Mouse (Mus musculus) kidney, postnatal 14 days (tissue): ENCODE data around the gene Lyrm1.

Experiments used
- DNase-seq: peaks from one replicate; pipeline ENCODE4 v3.0.0; 2022; ENCODE audit warnings: mixed read lengths

Lyrm1 gene

DNA sequence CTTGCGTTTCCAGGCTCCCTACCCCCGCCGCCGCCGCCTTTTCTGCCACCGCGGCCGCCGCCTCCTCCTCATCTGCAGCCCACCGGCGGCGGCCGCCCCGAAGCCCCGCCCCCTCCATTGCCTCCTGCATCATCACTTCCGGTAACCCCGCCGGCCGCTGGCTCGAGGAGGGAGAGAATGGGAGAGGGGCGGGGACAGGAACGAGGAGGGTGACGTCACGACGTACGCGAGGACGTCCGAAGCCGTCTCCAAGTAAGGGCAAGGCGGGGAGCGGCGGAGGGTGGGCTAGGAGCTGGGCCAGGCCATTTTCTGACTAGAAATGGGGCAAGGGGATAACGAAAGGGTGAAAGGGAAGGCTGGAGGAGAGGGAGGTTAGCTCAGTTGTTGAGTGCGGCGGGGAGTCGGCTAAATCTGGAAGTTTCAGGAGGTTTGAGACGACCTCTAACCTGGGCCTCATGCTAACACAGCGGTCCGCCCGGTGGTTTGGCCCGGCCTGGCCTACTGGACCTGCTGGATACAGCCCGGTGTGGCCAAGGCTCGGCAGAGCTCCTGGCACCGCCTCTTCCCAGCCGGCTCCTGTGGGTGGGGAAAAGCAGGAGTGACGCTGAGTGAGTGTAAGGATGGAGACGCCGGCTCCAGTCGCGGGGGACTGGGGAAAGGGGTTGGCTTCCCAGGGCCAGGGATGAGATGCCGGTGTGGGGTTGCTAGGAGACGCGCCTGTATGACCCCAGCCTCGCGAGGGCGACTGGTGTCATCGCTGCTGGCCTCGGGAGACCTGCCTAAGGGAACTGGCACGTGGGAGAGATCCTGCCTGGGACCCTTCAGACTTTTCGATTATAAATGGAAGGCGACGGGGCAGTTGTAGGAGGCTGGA, at the start of gene Lyrm1, which contains the start of gene Dcun1d3:
TSS of gene Lyrm1 (plus strand) at position 223 of the 874 bp plus-strand sequence.
TSS of gene Dcun1d3 (minus strand) at position 660 of the 874 bp plus-strand sequence.
- DNase-seq: peak; percentile 99

DNA sequence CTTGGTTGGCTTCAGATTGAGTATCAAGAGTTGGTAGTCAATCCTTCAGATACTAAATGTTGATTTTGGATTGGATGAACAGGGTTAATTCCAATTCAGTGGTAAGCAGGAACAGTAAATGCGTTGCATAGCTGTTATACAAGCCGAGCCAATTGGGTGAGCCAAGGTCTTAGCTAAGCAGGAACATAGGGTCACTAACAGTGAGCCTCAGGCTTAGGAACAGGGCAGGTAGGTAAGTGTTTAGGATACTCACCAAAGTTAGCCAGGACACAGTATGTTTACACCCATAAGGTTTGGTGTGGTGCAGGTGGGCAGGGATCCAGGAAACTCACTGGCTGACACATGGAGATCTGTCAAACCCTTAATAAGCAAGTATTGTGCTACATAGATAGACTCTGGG, 48.3 kb upstream of the Lyrm1 start:
- DNase-seq: peak; percentile 25

DNA sequence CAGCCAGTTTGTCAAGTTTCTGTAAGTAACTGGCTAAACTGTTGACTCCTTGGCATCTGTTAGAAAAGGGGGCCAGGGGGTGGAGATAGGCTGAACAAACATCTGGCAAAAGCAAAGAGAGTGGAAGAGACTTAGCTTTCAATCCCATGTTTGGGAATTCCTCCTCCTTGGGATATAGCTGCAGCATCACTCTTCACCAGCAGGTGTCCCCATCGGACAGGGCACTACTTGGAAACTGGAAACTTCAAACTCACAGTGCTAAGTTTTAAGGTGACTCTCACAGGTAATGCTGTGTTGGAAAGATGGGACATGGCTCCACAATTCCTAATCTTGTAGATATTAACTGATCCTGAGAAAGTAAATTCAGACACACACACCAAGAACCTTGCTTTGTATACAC, 46.6 kb upstream of the Lyrm1 start:
- DNase-seq: peak; percentile 79

DNA sequence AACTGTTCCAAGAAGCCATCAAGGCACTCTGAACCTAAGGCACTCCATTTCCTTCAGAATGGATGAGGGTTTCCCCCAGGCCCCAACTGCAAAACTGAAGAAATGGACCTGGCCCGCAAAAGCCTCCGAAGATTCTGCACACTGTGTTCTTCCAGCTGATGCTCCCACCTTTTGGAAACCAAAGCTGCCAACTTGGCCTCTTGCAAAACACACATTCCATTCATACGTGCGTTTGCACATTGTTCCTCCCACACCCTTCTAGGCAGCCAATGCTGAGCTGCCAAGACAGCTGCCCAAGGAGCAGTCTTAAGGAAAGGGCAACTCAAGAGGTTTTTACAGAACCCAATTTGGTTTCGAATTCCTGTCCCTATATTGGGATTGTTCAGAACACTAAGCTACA, 44.9 kb upstream of the Lyrm1 start:
- peak; percentile 59 for DNase-seq

DNA sequence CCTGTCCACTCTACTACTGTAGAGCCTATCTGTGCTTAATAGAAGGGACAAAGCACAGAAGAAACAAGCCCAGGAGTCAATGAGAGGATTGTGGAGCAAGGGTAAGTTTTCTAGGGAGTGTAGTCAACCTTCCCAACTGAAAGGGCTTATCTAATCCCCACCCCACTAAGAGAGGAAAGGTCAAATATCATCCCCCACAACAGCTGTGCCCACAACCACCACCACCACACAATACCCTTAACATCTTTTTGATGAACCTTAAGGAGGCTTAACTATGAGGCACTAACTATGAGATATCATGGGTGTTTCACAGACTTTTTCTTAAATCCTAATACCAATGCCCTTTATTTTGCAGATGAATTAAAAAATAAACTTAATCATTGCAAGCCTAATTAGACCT, 43.2 kb upstream of the Lyrm1 start:
- no peak for DNase-seq

DNA sequence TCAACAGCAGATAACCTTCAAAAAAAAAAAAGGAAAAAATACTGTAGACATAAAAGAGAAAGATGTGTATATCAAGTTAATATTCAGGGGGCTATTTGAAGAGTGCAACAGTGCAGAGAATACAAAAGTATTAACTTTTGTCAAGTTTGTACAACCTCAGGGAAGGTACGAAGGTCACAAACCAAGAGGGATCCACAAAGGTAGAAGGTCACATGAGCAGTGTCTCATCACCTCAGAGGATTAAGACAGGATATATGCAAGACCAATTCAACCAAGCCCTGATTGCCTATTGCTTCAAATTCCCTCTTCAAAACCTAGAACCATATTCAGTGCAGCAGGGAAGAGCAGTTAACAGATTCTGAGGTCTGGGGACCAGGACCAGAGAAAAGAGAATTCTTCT, 42.5 kb upstream of the Lyrm1 start:
- peak; percentile 24 for DNase-seq

DNA sequence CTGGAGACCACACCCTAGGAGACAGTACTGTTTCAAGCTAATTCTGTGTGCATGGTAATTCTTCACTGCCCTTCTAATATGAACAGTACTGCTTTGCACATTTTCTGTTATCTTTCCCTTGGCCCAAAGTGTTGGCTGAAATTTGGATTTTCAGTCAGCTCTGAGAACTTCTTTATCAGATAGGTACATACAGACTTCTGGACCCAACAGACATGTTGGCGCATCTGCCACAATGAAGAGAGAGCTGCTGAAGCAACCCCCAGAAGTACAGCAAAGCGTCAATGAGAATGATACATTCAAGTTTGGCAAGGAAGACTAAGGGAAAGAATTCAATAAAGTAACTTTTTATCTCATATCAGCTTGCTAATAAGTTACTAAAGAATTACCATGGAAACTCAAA, 41.3 kb upstream of the Lyrm1 start:
- no peak for DNase-seq

DNA sequence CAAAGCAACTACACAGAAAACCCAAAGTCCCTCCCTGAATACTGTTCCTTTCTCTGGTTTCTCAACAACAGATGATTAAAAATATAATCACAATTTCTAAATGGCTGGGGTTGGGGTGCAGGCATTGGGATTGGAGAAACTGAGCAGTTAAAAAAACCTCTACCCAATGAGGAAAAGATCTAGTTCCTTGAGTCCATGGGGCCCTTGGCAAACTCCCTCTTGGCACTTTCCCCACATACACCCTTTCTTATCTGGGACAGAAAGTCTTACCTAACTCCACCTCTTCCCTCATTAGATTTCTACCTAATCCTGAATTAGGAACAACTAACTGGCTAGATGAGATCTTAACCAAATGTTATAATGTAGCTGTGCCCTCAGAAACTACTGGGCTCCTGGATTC, 40.6 kb upstream of the Lyrm1 start:
- no peak for DNase-seq

DNA sequence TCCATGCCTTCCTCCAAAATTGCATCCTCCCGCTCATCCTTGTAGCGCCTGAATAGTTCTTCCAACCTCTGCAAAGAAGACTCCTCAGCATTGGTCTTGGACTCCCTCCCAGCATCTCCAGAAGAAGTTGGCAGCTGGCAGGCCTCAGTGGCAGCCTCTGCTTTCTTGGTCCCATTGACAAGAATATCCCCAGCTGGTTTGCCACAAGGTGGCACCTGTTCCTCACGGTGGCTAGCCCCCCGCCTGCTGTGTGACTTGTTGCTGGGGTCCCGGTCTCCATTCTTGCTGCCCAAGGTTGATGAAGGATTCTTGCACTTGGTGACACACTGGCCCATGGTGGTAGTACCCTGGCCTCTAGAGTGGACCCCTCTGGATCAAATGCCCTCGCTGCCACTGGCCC, 36.2 kb upstream of the Lyrm1 start:
- DNase-seq: peak; percentile 23

DNA sequence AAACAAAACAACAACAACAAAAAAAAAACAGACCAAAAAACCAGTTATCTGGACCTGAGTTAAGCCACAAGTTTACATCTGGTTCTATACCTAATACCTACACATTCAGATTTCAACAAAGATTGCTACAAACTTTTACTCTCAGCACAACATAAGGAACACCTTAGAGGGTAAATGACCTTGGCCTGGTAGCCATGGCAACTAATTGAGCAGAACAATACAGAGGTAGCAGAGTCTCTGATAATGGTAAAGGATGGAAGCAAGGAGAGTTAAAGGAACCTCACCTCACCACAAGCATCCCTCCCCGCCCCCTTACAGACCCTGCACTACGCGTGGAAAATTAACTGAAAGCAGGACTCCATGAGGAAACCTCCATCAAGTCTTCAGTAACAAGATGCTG, 35.5 kb upstream of the Lyrm1 start:
- no peak for DNase-seq

DNA sequence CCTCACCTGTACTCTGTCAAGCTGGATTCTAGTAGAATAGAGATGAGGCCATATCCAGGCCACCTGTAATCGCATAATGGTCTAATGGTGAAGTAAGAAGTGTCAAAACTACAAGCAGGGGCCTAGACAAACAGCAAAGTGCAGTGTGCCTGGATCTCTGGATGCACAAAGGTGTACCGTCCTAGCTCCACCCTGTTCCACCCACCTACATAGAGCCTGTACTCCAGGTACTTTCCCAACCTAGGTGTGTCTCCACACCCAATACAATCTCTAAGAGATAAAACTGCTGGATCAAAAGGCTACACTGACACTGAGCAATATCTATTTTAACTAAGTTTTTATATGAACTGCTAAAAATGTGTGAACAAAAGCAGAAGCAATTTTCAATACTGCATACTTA, 35.1 kb upstream of the Lyrm1 start:
- no peak for DNase-seq

DNA sequence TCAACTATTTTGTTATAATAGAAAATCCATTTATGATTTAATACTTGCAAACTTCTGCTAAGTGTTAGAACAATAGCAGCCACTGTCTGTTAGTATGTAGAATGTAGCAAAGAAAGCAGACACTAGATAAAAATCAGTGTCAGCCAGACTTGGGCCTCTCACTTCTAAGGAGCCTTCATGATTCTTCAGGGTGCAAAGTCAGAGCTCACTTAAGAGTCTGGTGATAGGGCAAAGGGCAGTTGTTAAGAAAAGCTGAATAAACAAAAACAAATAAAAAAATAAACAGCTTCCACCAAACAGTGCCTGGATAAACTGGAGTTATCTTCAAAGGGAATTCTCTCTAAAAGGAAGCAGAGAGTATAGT, 34.7 kb upstream of the Lyrm1 start:
- no peak for DNase-seq

DNA sequence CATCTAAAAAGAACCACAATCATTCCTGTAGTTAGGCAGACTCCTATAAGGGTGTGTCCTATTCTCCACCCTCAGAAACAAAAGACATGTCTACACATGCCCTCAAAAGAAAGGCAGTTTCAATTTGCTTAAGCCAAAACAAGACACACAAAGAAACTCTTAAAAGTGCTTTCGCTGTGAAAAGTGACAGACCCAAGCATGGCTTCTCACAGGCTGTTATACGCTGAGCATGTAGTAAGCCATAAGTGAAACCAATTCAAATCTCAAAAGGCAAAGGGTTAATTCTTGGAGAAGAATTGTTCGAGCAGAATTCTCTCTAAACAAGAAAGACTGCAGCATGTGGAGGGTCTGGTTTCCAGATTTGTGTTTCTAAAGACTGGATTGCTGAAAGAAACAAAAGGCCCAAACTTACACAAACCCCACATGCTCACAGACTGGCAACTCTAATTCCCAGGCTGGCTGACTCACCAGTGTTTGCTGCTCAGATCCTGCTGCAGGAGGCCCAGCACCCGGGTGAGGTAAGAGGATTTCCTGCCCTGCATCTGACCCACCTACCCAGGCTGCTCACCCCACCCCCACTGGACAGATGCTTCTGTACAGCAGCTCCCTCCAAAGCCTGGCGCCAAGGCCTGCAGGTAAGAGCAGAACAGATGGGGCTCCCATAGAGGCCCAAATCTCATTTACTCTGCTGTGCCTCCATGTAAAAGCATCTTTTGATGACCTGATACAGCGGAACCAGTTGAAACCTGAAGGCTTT, 34.1 kb upstream of the Lyrm1 start:
- peak; percentile 73 for DNase-seq

DNA sequence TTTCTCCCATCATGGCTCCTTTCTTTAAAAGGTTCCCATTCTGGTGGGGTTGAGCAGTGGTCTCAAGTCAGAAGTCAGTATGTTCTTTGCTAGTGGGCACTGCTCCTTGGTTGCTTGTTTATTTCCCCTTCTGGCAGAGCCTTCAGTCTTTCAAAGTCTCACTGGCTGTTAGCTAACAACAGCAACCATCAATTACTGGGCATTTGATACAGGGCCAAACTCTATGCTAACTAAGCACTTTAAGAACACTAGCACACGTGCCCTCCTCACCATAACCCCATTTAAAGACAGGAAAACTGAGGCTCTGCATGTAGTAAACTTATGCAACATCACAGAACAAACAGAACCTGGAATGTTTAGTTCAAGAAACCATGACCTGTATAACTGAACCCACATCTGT, 33.5 kb upstream of the Lyrm1 start:
- DNase-seq: no peak

DNA sequence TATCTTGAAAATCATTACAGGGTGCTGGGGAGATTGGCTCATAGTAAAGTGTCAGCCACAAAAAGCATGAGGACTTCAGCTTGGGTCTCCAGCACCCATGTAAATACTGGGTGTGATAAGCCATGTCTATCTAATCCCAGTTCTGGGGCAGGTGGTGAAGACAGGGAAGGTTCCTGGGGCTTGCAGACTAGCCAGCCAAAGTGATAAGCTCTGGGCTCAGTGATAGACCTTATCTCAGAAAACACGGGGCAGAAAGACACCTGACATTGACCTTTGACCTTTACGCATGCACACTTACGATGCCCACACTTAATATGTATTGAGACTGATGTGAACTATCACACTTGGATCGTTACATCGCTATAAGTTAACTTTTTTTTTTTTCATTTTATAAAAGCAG, 31.2 kb upstream of the Lyrm1 start:
- no peak for DNase-seq

DNA sequence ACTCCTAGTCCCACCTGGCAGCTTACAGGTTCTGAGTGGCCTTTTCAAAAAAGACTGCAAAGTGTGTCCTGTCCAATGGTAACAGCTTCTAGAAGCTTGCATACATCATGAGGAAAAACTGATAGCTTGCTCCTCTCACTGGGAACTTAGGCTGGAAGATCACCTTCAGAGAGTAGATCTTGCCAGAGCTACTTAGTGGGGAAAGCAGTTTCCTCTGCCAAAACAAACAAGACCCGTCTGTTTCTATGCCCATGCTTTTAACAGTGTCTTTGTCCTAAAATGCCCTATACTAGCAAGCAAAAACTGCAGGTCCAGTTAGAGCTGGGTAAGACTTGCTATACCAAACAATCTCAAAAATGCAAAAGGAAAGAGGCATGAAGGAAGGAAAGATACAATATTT, 29.5 kb upstream of the Lyrm1 start:
- DNase-seq: no peak

DNA sequence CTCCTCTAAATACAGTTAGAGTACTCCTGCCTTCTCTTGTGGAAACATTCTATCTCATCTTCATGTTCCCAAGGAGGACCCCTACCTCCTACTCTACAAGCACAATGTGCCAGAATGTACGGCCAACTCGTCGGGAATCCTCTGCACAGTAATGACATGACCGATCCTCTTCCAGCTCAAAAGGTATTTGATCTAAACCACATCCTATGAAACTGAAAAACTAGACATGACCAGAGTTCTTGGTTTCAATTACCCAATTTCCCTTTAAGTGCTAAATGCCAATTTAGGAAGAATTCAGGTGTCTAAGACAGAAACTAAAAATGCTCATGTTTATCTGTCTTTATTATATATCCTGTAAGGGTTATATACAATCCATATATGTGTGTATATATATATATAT, 23.5 kb upstream of the Lyrm1 start:
- no peak for DNase-seq

DNA sequence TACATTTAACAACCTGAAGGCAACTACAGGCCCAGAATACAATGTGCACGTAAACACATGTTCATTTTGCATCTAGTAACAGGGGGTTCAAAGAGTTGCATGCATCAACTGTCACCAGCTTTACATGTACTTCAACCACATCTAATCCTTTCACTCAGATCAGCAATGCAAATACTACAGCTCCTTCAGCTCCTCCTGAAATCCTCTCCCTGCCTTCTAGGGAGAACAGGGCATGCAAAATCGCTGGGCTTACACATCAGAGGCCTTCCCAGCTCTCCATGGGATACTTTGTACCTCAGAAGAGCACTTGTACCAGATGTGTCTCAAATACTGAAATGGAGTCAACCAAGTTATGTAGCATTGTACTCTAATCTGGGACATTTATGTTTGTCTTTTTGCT, 22.6 kb upstream of the Lyrm1 start:
- no peak for DNase-seq

DNA sequence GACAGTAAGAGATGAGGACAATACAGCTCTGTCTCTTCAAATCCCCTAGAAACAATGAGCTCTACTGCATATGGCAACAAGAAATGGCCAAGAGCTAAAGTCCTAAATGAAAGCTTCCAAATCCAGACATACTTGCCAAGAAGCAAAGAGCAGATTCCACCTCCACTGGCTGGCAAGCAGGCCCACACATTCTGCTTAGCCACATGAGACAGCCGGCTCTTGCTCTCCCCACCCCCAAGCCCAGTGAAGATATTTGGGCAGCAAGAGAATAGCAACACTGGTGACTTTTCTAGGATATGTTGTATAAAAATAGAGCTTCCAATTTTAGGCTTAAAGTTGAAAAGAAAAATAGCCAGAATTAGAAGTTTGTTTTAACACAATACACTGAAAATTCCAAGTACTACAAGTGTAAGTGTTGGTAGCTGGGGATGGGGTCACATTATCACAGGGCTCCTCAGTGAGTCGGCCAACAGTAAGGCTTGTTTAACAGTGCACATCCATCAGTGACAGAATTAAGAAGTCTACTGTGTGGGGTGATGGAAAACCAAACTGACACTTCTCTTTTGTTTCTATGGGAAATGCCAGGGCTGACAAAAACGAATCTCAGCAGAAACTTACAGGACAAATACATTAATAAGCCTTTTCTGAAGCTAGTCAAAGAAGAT, 19.8 kb upstream of the Lyrm1 start:
- peak; percentile 66 for DNase-seq

DNA sequence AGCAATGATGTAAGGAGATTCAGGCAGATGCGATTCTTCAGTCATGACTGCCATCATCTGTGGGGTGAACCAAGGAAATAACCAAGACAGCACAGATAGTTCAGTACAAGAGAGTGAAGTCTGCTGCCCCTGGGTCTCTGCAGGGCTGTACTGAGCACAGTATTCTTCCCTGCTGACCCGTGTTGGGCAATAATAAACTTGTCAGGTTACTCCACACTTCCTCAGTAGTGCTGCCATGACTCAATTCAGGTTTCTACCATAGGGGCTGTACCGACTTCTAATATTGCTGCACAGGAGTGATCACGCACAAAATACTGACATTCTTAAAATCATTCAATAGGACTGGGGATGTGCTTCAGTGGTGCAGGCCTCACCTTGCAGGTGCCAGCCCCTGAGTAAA, 16.5 kb upstream of the Lyrm1 start:
- DNase-seq: no peak

DNA sequence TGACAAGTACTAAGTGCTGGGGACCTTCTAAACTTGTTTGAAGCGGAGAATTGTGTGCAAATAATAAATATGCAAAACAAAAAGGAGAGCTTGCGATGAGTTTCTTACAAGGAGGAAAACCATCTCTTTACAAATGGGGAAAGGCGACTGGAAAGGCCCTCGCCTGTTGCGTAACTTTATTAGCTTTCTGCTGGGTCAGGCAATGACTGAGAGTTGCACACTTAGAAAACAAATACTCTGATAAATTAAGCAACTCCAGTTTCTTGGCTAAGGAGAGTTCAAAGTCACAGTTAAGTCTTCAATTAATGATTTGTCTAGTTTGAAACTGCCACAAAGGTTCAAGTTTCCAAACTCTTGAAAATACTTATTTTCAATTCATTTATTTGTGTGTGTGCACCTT, 15.3 kb upstream of the Lyrm1 start:
- peak; percentile 28 for DNase-seq

DNA sequence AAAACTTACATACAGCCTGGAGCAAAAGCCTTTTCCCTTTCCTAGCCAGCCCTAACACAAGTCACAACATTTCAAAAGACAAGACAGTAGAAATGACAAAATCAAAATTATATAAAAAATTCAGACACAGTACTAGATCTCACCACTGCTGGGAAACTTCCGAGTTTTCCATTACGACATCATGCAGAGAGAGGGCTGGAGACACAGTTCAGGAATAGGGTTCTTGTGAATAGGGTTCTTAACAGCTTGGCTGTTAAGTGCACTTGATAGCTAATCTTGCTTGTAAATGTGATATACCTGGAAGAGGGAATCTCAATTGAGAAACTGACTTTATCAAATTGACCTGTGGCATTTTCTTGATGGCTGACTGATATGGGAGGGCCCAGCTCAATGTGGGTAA, 14.4 kb upstream of the Lyrm1 start:
- DNase-seq: no peak

DNA sequence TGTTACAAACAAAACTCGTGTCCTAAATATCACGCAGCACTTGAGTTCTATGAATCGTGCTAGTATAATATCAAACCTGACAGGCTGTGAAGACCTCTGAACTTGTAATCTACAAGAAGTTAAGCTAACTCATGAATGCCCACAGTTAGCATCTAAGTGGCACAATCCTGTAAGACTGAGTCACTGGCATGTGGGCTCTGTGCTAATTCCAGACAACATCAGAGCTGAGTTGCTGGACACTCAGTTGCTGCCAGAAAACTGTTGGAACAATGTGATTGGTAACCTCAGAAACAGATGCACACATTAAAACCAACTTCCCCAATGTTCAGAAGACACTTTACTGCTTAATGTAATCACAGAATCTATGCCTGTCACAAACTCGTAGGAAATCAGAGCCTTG, 7.8 kb upstream of the Lyrm1 start:
- no peak for DNase-seq

DNA sequence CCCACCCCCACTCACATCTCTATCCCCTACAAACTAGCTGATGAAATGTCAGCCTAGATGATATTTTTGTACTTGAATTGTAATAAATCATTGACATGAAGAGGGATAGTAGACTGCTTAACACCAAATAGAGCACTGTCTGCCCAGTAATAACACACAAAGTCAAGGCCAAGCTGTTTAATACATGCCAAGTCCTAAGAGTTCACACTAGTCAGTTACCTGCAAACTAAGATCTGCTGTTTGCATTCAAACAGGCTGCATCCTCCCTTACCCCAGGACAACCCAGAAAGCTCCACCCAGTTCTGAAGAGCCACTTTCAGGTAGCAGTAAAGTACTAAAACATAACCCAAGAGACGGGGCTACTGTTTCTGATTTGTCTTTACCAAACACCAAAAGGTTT, 3.5 kb upstream of the Lyrm1 start:
- no peak for DNase-seq
